Mouse (Mus musculus): ENCODE results near the gene Eno2. TPM values are rescaled to one million over a fixed set of nuclear protein-coding genes. Genes with fewer than 3 reads are reported as not detected.

The Eno2 gene
- total and polyA plus RNA-seq, 3 experiments: 20.8 to 24.6 (median 23.6) TPM

DNA sequence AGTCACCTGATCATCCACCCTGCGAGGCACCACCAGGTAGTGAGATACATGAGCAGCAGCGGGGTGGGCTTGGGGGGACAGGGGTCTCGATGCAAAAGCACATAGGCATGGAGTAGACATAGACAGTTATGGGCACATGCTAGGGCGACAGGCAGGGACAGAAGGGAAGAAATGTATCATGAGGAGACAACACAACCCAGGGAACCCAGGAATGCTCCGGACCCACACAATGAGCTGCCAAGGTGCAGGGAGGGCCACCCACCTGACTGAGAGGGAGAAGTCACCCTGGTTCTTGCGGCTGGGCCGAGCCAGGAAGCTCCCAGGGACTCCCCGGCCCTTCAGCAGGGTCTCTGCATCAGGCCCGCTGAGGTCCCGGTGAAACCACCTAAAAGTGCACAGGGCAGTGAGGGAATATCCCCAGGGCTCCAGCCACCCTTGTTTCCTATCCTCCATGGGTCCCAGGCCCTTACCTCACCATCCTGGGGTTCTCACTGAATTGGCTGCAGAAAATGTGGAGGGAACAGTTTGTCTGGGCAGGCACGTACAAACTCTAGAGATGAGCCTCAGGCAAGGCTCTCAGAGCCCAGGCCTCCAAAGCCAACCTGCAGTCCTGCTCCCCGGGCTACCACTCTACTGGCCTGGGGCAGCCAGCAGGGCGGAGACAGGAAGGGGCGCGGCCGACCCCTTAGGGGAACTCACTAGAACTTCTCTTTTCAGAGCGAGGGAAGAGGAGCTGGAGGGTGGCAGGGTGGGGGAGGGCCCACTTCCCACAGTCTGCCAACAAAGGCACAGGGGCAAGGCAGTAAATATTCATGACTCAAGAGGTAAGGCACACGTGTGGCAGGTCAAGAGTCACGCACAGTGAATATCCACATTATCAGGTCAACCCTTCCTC is 36.8 kb downstream of the Eno2 start:
- Histone ChIP-seq H3K79me2 (replicated peaks; ENCODE audit: control insufficient read depth, extremely low read depth, insufficient read depth, poor library complexity, severe bottlenecking) (peaks cover 33% of the 10 kb centered on the region), H3K9ac (ENCODE audit: insufficient read depth, low read depth) (peak overlapping the region; percentile 71), H3K4me2 (ENCODE audit: insufficient read depth, low read depth, poor library complexity, severe bottlenecking) (peak overlapping the region; percentile 63), H3K4me1 (ENCODE audit: control insufficient read depth in 1 of 2, insufficient read depth in 2 of 2) (peaks cover 35 to 76% of the 10 kb centered on the region in 2 experiments), H3K27me3 (replicated peaks) (no peaks in the 10 kb centered on the region), H3K36me3 (replicated peaks in 1 of 2; ENCODE audit: control insufficient read depth in 1 of 2, insufficient read depth in 1 of 2, low read length in 1 of 2) (peaks cover 22 to 34% of the 10 kb centered on the region in 2 experiments), H3K9me3 (replicated peaks; ENCODE audit: low read length) (no peaks in the 10 kb centered on the region), H3K4me3 (replicated peaks in 1 of 3; ENCODE audit: low read depth in 2 of 3, low read length in 2 of 3, poor library complexity in 1 of 3) (peak overlapping the region; percentile 69 to 78 (median 77)), H3K27ac (ENCODE audit: insufficient read depth, low read depth) (peak overlapping the region; percentile 93)
- in situ Hi-C loops (cut with MboI; ENCODE audit: low pct_ligation_motif_present, low pct_unique_long_range_greater_than_20kb, low sequenced_read_pairs) (no loop called here), dilution Hi-C loops (cut with MboI; ENCODE audit: extremely low pct_ligation_motif_present, extremely low pct_unique_long_range_greater_than_20kb, low sequenced_read_pairs) (no loop called here)
- peak; percentile 88 for DNase-seq (ENCODE audit: extremely low read depth)
- TF ChIP-seq ZKSCAN1 (IDR thresholded peaks at IDR 0.05; ENCODE audit: borderline replicate concordance, low read depth, low read length): peak; percentile 20; the same call in 1 of the 2 replicates
- peak; percentile 82 for TF ChIP-seq CHD2 (IDR thresholded peaks at IDR 0.05; ENCODE audit: low read length)
- peak; percentile 50; the same call in 1 of the 2 replicates for TF ChIP-seq CHD1 (IDR thresholded peaks at IDR 0.05; ENCODE audit: low read depth, low read length)
- TF ChIP-seq KAT2A (IDR thresholded peaks at IDR 0.05; ENCODE audit: insufficient replicate concordance, low read length): 0 out of 2 replicates have a peak, but pooled peaks have one; percentile 57
- peak; percentile 79; the same call in 1 of the 2 replicates for TF ChIP-seq MYC (IDR thresholded peaks at IDR 0.05; ENCODE audit: low read depth, low read length)
- peak; percentile 96 for TF ChIP-seq BHLHE40 (IDR thresholded peaks at IDR 0.05; ENCODE audit: low read depth, low read length)
- peak; percentile 96 for TF ChIP-seq SIN3A (IDR thresholded peaks at IDR 0.05; ENCODE audit: low read length)
- TF ChIP-seq CTCF (conservative IDR thresholded peaks at IDR 0.05 in 1 of 2, IDR thresholded peaks at IDR 0.05 in 1 of 2; ENCODE audit: low read depth in 2 of 2, low read length in 2 of 2): no peak
- peak; percentile 91; the same call in 1 of the 2 replicates for TF ChIP-seq UBTF (IDR thresholded peaks at IDR 0.05; ENCODE audit: low read depth, low read length)
- TF ChIP-seq MAFK (IDR thresholded peaks at IDR 0.05; ENCODE audit: insufficient replicate concordance, low read length): 0 out of 2 replicates have a peak, but pooled peaks have one; percentile 33
- TF ChIP-seq MAZ (IDR thresholded peaks at IDR 0.05; ENCODE audit: low read depth, low read length): peak; percentile 77; the same call in 1 of the 2 replicates
- TF ChIP-seq POLR2A (IDR thresholded peaks at IDR 0.05; ENCODE audit: low read depth, low read length): peak; percentile 91
- TF ChIP-seq RCOR1 (conservative IDR thresholded peaks at IDR 0.05; ENCODE audit: low read depth, low read length): peak; percentile 53; the same call in 1 of the 2 replicates
- TF ChIP-seq MAX (IDR thresholded peaks at IDR 0.05; ENCODE audit: low read length): peak; percentile 80
- no peak for TF ChIP-seq ZC3H11A (IDR thresholded peaks at IDR 0.05; ENCODE audit: low read depth, low read length)
- peak; percentile 92 for TF ChIP-seq ZMIZ1 (IDR thresholded peaks at IDR 0.05; ENCODE audit: low read depth, low read length)
- TF ChIP-seq SMC3 (IDR thresholded peaks at IDR 0.05; ENCODE audit: low read depth, low read length): 0 out of 2 replicates have a peak, but pooled peaks have one; percentile 14
- TF ChIP-seq HCFC1 (IDR thresholded peaks at IDR 0.05; ENCODE audit: low read depth, low read length): peak; percentile 63
- no peak for TF ChIP-seq ZNF384 (IDR thresholded peaks at IDR 0.05; ENCODE audit: low read depth, low read length)
- TF ChIP-seq TBP (conservative IDR thresholded peaks at IDR 0.05; ENCODE audit: low read depth, low read length): peak; percentile 2; the same call in 1 of the 2 replicates
- TF ChIP-seq E2F4 (IDR thresholded peaks at IDR 0.05; ENCODE audit: insufficient replicate concordance, low read depth, low read length): no peak
- peak; percentile 89 for TF ChIP-seq POLR2AphosphoS2 (IDR thresholded peaks at IDR 0.05; ENCODE audit: low read depth, low read length)
- TF ChIP-seq EP300 (IDR thresholded peaks at IDR 0.05; ENCODE audit: low read length): peak; percentile 46; the same call in 1 of the 2 replicates
- peak; percentile 77 for TF ChIP-seq ELF1 (IDR thresholded peaks at IDR 0.05; ENCODE audit: low read depth, low read length)
- peak; percentile 79 for TF ChIP-seq NELFE (IDR thresholded peaks at IDR 0.05; ENCODE audit: low read depth, low read length)
- TF ChIP-seq JUN (IDR thresholded peaks at IDR 0.05; ENCODE audit: insufficient read depth, low read depth, low read length): no peak
- no peak for TF ChIP-seq NRF1 (IDR thresholded peaks at IDR 0.05; ENCODE audit: low read depth, low read length)
- no peak for TF ChIP-seq USF1 (IDR thresholded peaks at IDR 0.05; ENCODE audit: low read depth, low read length)
- peak; percentile 58 for TF ChIP-seq MEF2A (IDR thresholded peaks at IDR 0.05; ENCODE audit: borderline replicate concordance, low read depth, low read length)
- TF ChIP-seq IRF4 (IDR thresholded peaks at IDR 0.05; ENCODE audit: low read depth, low read length): peak; percentile 69
- peak; percentile 81 for TF ChIP-seq MXI1 (IDR thresholded peaks at IDR 0.05; ENCODE audit: low read depth, low read length)
- no peak for TF ChIP-seq PAX5 (IDR thresholded peaks at IDR 0.05; ENCODE audit: low read length)
- TF ChIP-seq RAD21 (IDR thresholded peaks at IDR 0.05; ENCODE audit: low read depth, low read length): no peak; the same call in 1 of the 2 replicates
- no peak for TF ChIP-seq GABPA (IDR thresholded peaks at IDR 0.05; ENCODE audit: insufficient replicate concordance, low read depth, low read length)
- no peak for TF ChIP-seq JUND (conservative IDR thresholded peaks at IDR 0.05; ENCODE audit: low read depth, low read length)
- TF ChIP-seq TCF12 (IDR thresholded peaks at IDR 0.05; ENCODE audit: low read depth, low read length): peak; percentile 92; the same call in 1 of the 2 replicates
- TF ChIP-seq ETS1 (conservative IDR thresholded peaks at IDR 0.05; ENCODE audit: low read depth, low read length): peak; percentile 78
